Mouse (Mus musculus): ENCODE data around the gene Igsf9. TPM values are rescaled to one million over a fixed set of nuclear protein-coding genes. Genes with fewer than 3 reads are reported as not detected.

Igsf9 gene
- total and polyA plus RNA-seq, 3 experiments, result 0.38 TPM; not detected in 2

- ATAC-seq (ENCODE audit: extremely low read depth, insufficient number of reproducible peaks, low FRiP score, poor library complexity, severe bottlenecking) (peak; percentile 87), DNase-seq (ENCODE audit: low spot score) (no peak)
These were observed 44.9 kb downstream of the Igsf9 start for GRCm38 (mm10) chr1:172526380-172527081.

GRCm38 (mm10) chr1:172527431-172527830 is 45.8 kb downstream of the Igsf9 start:
- ATAC-seq (ENCODE audit: extremely low read depth, insufficient number of reproducible peaks, low FRiP score, poor library complexity, severe bottlenecking) (no peak), DNase-seq (ENCODE audit: low spot score) (no peak)
- Histone ChIP-seq H3K36me3 (replicated peaks) (no peaks in the 10 kb centered on the region), H3K4me3 (ENCODE audit: low read depth, low read length) (no peak overlapping the region), H3K4me1 (ENCODE audit: insufficient read depth, low read depth, low read length) (0 out of 2 replicates have a peak, but pooled peaks cover 2% of the 10 kb centered on the region), H3K9me3 (replicated peaks) (no peaks in the 10 kb centered on the region), H3K27me3 (ENCODE audit: insufficient read depth, low read length) (peaks cover 14% of the 10 kb centered on the region)
- TF ChIP-seq POLR2AphosphoS5 (IDR thresholded peaks at IDR 0.05; ENCODE audit: insufficient replicate concordance, low read depth, low read length), result no peak
- TF ChIP-seq TAL1 (conservative IDR thresholded peaks at IDR 0.05; ENCODE audit: low read depth, low read length), result no peak
- TF ChIP-seq GATA1 (IDR thresholded peaks at IDR 0.05; ENCODE audit: borderline replicate concordance, low read length), result no peak
- no peak for TF ChIP-seq GATA2 (IDR thresholded peaks at IDR 0.05; ENCODE audit: borderline replicate concordance, low read depth, low read length)
- no peak for TF ChIP-seq CTCF (IDR thresholded peaks at IDR 0.05; ENCODE audit: low read depth, low read length)

More at GRCm38 (mm10) chr1:172526380-172527081, 44.9 kb downstream of the Igsf9 start:
- Histone ChIP-seq H3K9me3 (replicated peaks) (no peaks in the 10 kb centered on the region), H3K27me3 (ENCODE audit: insufficient read depth, low read length) (peaks cover 14% of the 10 kb centered on the region), H3K4me1 (ENCODE audit: insufficient read depth, low read depth, low read length) (0 out of 2 replicates have a peak, but pooled peaks cover 2% of the 10 kb centered on the region), H3K36me3 (replicated peaks) (no peaks in the 10 kb centered on the region), H3K4me3 (ENCODE audit: low read depth, low read length) (no peak overlapping the region)
- TF ChIP-seq CTCF (IDR thresholded peaks at IDR 0.05; ENCODE audit: low read depth, low read length) (no peak), TAL1 (conservative IDR thresholded peaks at IDR 0.05; ENCODE audit: low read depth, low read length) (no peak), POLR2AphosphoS5 (IDR thresholded peaks at IDR 0.05; ENCODE audit: insufficient replicate concordance, low read depth, low read length) (no peak)

- no peak overlapping the region for H3K4me3 ChIP-seq (ENCODE audit: low read depth, low read length)
- 0 out of 2 replicates have a peak, but pooled peaks cover 2% of the 10 kb centered on the region for H3K4me1 ChIP-seq (ENCODE audit: insufficient read depth, low read depth, low read length)
- no peaks in the 10 kb centered on the region for H3K36me3 ChIP-seq (replicated peaks)
- TF ChIP-seq TAL1 (conservative IDR thresholded peaks at IDR 0.05; ENCODE audit: low read depth, low read length) (no peak), CTCF (IDR thresholded peaks at IDR 0.05; ENCODE audit: low read depth, low read length) (peak; percentile 36)
- no peaks in the 10 kb centered on the region for H3K9me3 ChIP-seq (replicated peaks)
- DNase-seq (ENCODE audit: low spot score) (peak; percentile 28), ATAC-seq (ENCODE audit: extremely low read depth, insufficient number of reproducible peaks, low FRiP score, poor library complexity, severe bottlenecking) (peak; percentile 37; the same call in 1 of the 2 replicates)
- H3K27me3 ChIP-seq (ENCODE audit: insufficient read depth, low read length), result peaks cover 12% of the 10 kb centered on the region
These were observed 47.1 kb downstream of the Igsf9 start for GRCm38 (mm10) chr1:172528701-172529100.

GRCm38 (mm10) chr1:172530544-172531220 is 49.1 kb downstream of the Igsf9 start:
- Histone ChIP-seq H3K27me3 (ENCODE audit: insufficient read depth, low read length) (peaks cover 11% of the 10 kb centered on the region), H3K4me1 (ENCODE audit: insufficient read depth, low read depth, low read length) (0 out of 2 replicates have a peak, but pooled peaks cover 2% of the 10 kb centered on the region), H3K9me3 (replicated peaks) (no peaks in the 10 kb centered on the region), H3K36me3 (replicated peaks) (no peaks in the 10 kb centered on the region), H3K4me3 (ENCODE audit: low read depth, low read length) (no peak overlapping the region)
- ATAC-seq (ENCODE audit: extremely low read depth, insufficient number of reproducible peaks, low FRiP score, poor library complexity, severe bottlenecking) (no peak), DNase-seq (ENCODE audit: low spot score) (no peak)
- TF ChIP-seq TAL1 (conservative IDR thresholded peaks at IDR 0.05; ENCODE audit: low read depth, low read length) (no peak), POLR2AphosphoS5 (IDR thresholded peaks at IDR 0.05; ENCODE audit: insufficient replicate concordance, low read depth, low read length) (no peak), GATA1 (IDR thresholded peaks at IDR 0.05; ENCODE audit: borderline replicate concordance, low read length) (no peak), GATA2 (IDR thresholded peaks at IDR 0.05; ENCODE audit: borderline replicate concordance, low read depth, low read length) (no peak), CTCF (IDR thresholded peaks at IDR 0.05; ENCODE audit: low read depth, low read length) (no peak)

- Histone ChIP-seq H3K27me3 (ENCODE audit: insufficient read depth, low read length) (peaks cover 5% of the 10 kb centered on the region), H3K4me3 (ENCODE audit: low read depth, low read length) (no peak overlapping the region), H3K36me3 (replicated peaks) (no peaks in the 10 kb centered on the region), H3K9me3 (replicated peaks) (no peaks in the 10 kb centered on the region), H3K4me1 (ENCODE audit: insufficient read depth, low read depth, low read length) (no peaks in the 10 kb centered on the region)
- DNase-seq (ENCODE audit: low spot score) (no peak), ATAC-seq (ENCODE audit: extremely low read depth, insufficient number of reproducible peaks, low FRiP score, poor library complexity, severe bottlenecking) (no peak)
- TF ChIP-seq GATA1 (IDR thresholded peaks at IDR 0.05; ENCODE audit: borderline replicate concordance, low read length) (no peak), POLR2AphosphoS5 (IDR thresholded peaks at IDR 0.05; ENCODE audit: insufficient replicate concordance, low read depth, low read length) (no peak), TAL1 (conservative IDR thresholded peaks at IDR 0.05; ENCODE audit: low read depth, low read length) (no peak), GATA2 (IDR thresholded peaks at IDR 0.05; ENCODE audit: borderline replicate concordance, low read depth, low read length) (no peak), CTCF (IDR thresholded peaks at IDR 0.05; ENCODE audit: low read depth, low read length) (no peak)
These were observed 51.0 kb downstream of the Igsf9 start for GRCm38 (mm10) chr1:172532551-172532950.

GRCm38 (mm10) chr1:172535116-172535515 is 53.5 kb downstream of the Igsf9 start:
- no peaks in the 10 kb centered on the region for H3K4me1 ChIP-seq (ENCODE audit: insufficient read depth, low read depth, low read length)
- DNase-seq (ENCODE audit: low spot score), result no peak
- no peak for TF ChIP-seq GATA2 (IDR thresholded peaks at IDR 0.05; ENCODE audit: borderline replicate concordance, low read depth, low read length)
- TF ChIP-seq POLR2AphosphoS5 (IDR thresholded peaks at IDR 0.05; ENCODE audit: insufficient replicate concordance, low read depth, low read length), result no peak
- TF ChIP-seq TAL1 (conservative IDR thresholded peaks at IDR 0.05; ENCODE audit: low read depth, low read length), result no peak
- TF ChIP-seq GATA1 (IDR thresholded peaks at IDR 0.05; ENCODE audit: borderline replicate concordance, low read length), result no peak
- TF ChIP-seq CTCF (IDR thresholded peaks at IDR 0.05; ENCODE audit: low read depth, low read length), result no peak
- peaks cover 6% of the 10 kb centered on the region for H3K27me3 ChIP-seq (ENCODE audit: insufficient read depth, low read length)
- H3K4me3 ChIP-seq (ENCODE audit: low read depth, low read length), result no peak overlapping the region
- no peak for ATAC-seq (ENCODE audit: extremely low read depth, insufficient number of reproducible peaks, low FRiP score, poor library complexity, severe bottlenecking)
- H3K36me3 ChIP-seq (replicated peaks), result no peaks in the 10 kb centered on the region
- H3K9me3 ChIP-seq (replicated peaks), result no peaks in the 10 kb centered on the region

Data from G1E (cell line).